Mouse (Mus musculus): ENCODE measurements around the gene Fat4. TPM values are rescaled to one million over a fixed set of nuclear protein-coding genes. Genes with fewer than 3 reads are reported as not detected.

Gene Fat4
- polyA plus RNA-seq, 1 experiment from 2014 or later: 2.0 TPM

DNA sequence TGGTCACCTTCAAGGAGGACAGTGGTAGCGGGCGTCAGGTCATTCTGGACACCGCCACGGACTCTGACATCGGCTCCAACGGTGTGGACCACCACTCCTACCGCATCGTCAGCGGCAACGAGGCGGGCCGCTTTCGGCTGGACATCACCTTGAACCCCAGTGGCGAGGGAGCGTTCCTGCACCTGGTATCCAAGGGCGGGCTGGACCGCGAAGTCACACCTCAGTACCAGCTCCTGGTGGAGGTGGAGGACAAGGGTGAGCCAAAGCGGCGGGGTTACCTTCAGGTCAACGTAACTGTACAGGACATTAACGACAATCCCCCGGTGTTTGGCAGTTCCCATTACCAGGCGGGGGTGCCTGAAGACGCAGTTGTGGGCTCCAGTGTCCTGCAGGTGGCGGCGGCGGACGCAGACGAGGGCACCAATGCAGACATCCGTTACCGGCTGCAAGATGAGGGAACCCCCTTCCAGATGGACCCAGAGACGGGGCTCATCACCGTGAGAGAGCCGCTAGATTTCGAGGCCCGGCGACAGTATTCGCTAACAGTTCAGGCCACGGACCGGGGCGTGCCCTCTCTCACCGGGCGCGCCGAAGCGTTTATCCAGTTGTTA is 746 bp downstream of the Fat4 start:
- peak overlapping the region; percentile 90 for H3K4me2 ChIP-seq (ENCODE audit: low read depth, low read length)
- peaks cover 18% of the 10 kb centered on the region for H3K36me3 ChIP-seq (ENCODE audit: control insufficient read depth, insufficient read depth)
- no peaks in the 10 kb centered on the region for H3K9me3 ChIP-seq (replicated peaks; ENCODE audit: control insufficient read depth, low read length)
- H3K9ac ChIP-seq (ENCODE audit: low read length): peak overlapping the region; percentile 83
- peaks cover 17% of the 10 kb centered on the region for H3K4me1 ChIP-seq (ENCODE audit: control insufficient read depth, insufficient read depth, low read length)
- under 1% methylated on average over 47 of the region's 47 CpGs for WGBS
- H3K4me3 ChIP-seq (ENCODE audit: low read length): peak overlapping the region; percentile 88
- no peak for ATAC-seq (replicated peaks; ENCODE audit: extremely low read depth, insufficient read depth, low FRiP score)
- no peaks in the 10 kb centered on the region; the same call in 1 of the 2 replicates for H3K27me3 ChIP-seq (ENCODE audit: control insufficient read depth, insufficient read depth, low read length)
- no peak overlapping the region for H3K27ac ChIP-seq (ENCODE audit: low read length)

DNA sequence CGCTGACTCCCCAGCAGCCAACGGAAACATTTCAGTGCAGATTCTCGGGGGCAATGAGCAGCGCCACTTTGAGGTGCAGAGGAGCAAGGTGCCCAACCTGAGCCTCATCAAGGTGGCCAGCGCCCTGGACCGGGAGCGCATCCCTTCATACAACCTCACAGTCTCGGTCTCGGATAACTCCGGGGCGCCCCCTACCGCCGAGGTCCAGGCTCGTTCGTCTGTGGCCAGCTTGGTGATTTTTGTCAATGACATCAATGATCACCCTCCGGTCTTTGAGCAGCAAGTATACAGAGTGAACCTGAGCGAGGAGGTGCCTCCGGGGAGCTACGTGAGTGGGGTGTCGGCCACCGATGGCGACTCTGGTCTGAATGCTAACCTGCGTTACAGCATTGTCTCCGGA is 1.4 kb downstream of the Fat4 start:
- Histone ChIP-seq H3K9ac (ENCODE audit: low read length) (peak overlapping the region; percentile 83), H3K4me2 (ENCODE audit: low read depth, low read length) (peak overlapping the region; percentile 90), H3K27ac (ENCODE audit: low read length) (no peak overlapping the region), H3K36me3 (ENCODE audit: control insufficient read depth, insufficient read depth) (peaks cover 18% of the 10 kb centered on the region), H3K27me3 (ENCODE audit: control insufficient read depth, insufficient read depth, low read length) (no peaks in the 10 kb centered on the region; the same call in 1 of the 2 replicates), H3K4me1 (ENCODE audit: control insufficient read depth, insufficient read depth, low read length) (peaks cover 22% of the 10 kb centered on the region), H3K4me3 (ENCODE audit: low read length) (peak overlapping the region; percentile 88), H3K9me3 (replicated peaks; ENCODE audit: control insufficient read depth, low read length) (no peaks in the 10 kb centered on the region)
- no peak for ATAC-seq (replicated peaks; ENCODE audit: extremely low read depth, insufficient read depth, low FRiP score)
- WGBS: 12% methylated on average over 24 of the region's 24 CpGs

DNA sequence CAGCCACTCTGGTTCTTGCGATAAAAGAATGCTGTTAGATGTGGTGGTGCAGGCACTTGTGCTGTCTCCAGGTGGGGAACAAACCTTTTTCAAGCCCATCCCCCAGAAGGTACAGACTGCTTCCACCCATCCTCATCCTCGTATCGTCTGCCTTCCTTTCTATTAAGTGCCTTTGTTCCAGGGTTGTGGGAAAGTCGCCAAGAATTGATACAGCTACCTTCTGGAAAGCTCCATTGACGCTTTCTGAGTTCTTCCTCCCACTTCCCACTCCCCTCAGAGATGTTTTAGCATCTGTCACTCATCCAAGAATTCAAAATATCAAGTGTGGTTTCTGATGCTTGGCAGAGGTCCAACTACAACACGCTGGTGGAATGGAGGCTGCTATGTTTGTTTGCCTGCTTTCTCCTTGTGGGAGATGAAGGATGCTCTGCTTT is 6.1 kb downstream of the Fat4 start:
- H3K4me2 ChIP-seq (ENCODE audit: low read depth, low read length): peak overlapping the region; percentile 55
- no peak overlapping the region for H3K27ac ChIP-seq (ENCODE audit: low read length)
- H3K9ac ChIP-seq (ENCODE audit: low read length): no peak overlapping the region
- 13% methylated on average over 6 of the region's 6 CpGs for WGBS
- peaks cover 18% of the 10 kb centered on the region for H3K36me3 ChIP-seq (ENCODE audit: control insufficient read depth, insufficient read depth)
- no peaks in the 10 kb centered on the region for H3K9me3 ChIP-seq (replicated peaks; ENCODE audit: control insufficient read depth, low read length)
- no peaks in the 10 kb centered on the region for H3K27me3 ChIP-seq (ENCODE audit: control insufficient read depth, insufficient read depth, low read length)
- ATAC-seq (replicated peaks; ENCODE audit: extremely low read depth, insufficient read depth, low FRiP score): no peak
- H3K4me3 ChIP-seq (ENCODE audit: low read length): peak overlapping the region; percentile 36
- peaks cover 18% of the 10 kb centered on the region for H3K4me1 ChIP-seq (ENCODE audit: control insufficient read depth, insufficient read depth, low read length)

DNA sequence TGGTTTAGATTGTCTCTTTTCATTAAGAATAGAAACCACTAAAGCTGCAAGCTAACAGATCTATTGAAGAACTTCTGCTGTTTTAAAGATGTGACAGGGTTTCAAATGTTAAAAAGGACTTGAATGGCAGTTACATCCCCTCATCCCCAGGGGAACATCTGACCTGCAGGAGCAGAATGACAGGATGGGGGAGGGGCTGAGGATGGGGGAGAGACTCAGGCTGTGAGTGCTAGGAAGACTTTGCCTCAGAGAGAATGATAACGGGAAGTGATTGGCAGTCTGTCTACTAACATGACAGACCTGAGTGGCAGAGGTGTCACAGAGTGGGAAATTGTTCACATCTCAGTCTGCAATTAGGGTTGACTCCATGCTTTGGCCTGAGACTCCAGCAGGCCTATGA is 14.1 kb downstream of the Fat4 start:
- Histone ChIP-seq H3K36me3 (ENCODE audit: control insufficient read depth, insufficient read depth) (no peaks in the 10 kb centered on the region), H3K4me3 (ENCODE audit: low read length) (no peak overlapping the region), H3K9me3 (replicated peaks; ENCODE audit: control insufficient read depth, low read length) (no peaks in the 10 kb centered on the region), H3K9ac (ENCODE audit: low read length) (no peak overlapping the region), H3K27me3 (ENCODE audit: control insufficient read depth, insufficient read depth, low read length) (no peaks in the 10 kb centered on the region), H3K4me1 (ENCODE audit: control insufficient read depth, insufficient read depth, low read length) (peaks cover 3% of the 10 kb centered on the region; the same call in 1 of the 2 replicates), H3K27ac (ENCODE audit: low read length) (no peak overlapping the region), H3K4me2 (ENCODE audit: low read depth, low read length) (no peak overlapping the region)
- 17% methylated on average over 1 of the region's 1 CpGs for WGBS
- no peak for ATAC-seq (replicated peaks; ENCODE audit: extremely low read depth, insufficient read depth, low FRiP score)

DNA sequence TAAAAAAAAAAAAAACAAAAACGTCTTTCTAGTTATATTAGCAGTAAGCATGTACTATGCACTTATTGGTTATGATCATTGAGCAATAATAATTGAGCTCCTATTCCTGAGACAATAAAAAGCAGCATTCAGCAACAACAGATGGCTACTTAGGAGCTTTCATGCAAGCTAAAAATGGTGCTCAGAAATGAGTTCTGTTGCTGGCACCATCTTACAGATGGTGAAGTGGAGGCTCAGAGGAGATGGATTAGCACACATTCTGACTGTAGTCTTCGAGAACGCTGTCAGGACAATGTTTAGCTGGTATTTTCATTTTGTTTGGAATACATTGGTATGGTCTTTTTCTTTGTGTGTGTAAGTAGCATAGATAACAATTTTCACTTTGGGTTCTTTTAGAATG is 20.1 kb downstream of the Fat4 start:
- Histone ChIP-seq H3K9me3 (replicated peaks; ENCODE audit: control insufficient read depth, low read length) (no peaks in the 10 kb centered on the region), H3K27ac (ENCODE audit: low read length) (no peak overlapping the region), H3K27me3 (ENCODE audit: control insufficient read depth, insufficient read depth, low read length) (no peaks in the 10 kb centered on the region), H3K4me3 (ENCODE audit: low read length) (no peak overlapping the region), H3K9ac (ENCODE audit: low read length) (no peak overlapping the region), H3K4me2 (ENCODE audit: low read depth, low read length) (no peak overlapping the region), H3K4me1 (ENCODE audit: control insufficient read depth, insufficient read depth, low read length) (peaks cover 3% of the 10 kb centered on the region), H3K36me3 (ENCODE audit: control insufficient read depth, insufficient read depth) (no peaks in the 10 kb centered on the region)
- 67% methylated on average over 3 of the region's 3 CpGs for WGBS
- no peak for ATAC-seq (replicated peaks; ENCODE audit: extremely low read depth, insufficient read depth, low FRiP score)

DNA sequence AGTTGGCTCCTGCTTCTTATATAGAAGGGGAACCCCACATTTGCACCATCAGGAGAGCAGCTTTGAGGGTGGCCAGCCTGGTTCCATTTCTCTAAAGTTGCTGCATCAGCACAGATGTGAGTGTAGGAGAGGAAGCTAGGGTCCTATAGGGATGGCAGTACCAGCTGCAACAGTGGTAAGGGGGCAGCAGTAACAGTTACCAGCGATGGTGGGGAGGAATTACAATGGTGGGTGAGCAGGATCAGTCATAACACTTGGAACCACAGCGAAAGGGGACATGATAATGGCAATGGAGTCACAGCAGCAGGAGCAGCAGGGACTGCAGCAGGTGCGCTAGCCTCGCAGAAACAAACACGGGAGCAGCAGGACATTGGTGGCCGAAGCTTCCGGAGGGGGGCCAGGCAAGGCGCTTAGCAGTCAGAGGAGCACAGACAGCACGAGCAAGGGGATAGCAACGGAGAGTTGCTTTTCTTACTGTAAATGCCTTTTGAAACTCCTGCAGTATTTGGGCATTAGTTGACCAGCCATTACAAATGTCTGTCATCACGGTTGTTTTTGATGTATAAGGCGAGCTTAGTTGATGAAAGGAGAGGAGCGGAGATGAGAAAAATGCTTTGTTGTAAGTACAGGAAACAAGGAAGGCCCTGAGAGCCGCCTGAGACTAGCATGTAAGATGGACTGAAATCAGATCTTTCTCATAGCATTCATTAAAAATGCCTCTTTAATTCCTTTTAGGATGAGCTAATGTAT is 21.1 kb downstream of the Fat4 start:
- no peak for ATAC-seq (replicated peaks; ENCODE audit: extremely low read depth, insufficient read depth, low FRiP score)
- no peaks in the 10 kb centered on the region for H3K9me3 ChIP-seq (replicated peaks; ENCODE audit: control insufficient read depth, low read length)
- no peaks in the 10 kb centered on the region for H3K36me3 ChIP-seq (ENCODE audit: control insufficient read depth, insufficient read depth)
- H3K4me3 ChIP-seq (ENCODE audit: low read length): peak overlapping the region; percentile 0; the same call in 1 of the 2 replicates
- no peak overlapping the region for H3K9ac ChIP-seq (ENCODE audit: low read length)
- 31% methylated on average over 14 of the region's 14 CpGs for whole genome bisulfite sequencing
- H3K27ac ChIP-seq (ENCODE audit: low read length): no peak overlapping the region
- H3K4me1 ChIP-seq (ENCODE audit: control insufficient read depth, insufficient read depth, low read length): peaks cover 3% of the 10 kb centered on the region
- no peaks in the 10 kb centered on the region for H3K27me3 ChIP-seq (ENCODE audit: control insufficient read depth, insufficient read depth, low read length)
- H3K4me2 ChIP-seq (ENCODE audit: low read depth, low read length): peak overlapping the region; percentile 46

DNA sequence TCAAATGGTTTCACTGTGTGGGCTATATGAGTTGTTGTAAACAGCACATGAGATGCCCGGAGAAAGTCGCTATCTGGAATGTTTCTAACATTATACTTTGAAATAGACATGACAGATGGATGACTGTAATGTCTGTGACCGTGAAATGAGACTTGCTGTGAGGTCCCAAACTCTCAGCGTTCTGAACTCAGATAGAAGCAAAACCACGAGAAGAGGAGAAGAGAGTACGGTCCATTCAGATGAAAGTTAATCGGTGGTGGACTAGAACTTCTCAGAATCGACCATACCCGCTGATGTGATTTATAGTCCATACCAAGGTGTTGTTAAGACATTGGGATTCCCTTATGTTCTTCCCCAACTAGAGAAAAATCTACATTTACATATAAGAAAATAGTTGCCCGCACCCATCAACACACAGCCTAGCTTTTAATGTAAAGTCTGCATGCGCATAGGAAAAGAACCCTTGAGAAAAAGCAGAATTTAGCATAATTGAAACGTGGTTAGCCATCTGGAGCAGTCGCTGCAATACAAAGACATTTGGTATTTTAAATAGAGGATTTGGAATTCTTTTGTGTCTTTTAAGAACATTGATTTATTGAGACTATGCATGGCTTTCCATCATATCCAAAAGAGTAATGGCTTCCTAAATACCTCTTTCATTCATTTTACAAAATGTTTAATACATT is 21.8 kb downstream of the Fat4 start:
- 78% methylated on average over 13 of the region's 13 CpGs for WGBS
- Histone ChIP-seq H3K9me3 (replicated peaks; ENCODE audit: control insufficient read depth, low read length) (no peaks in the 10 kb centered on the region), H3K36me3 (ENCODE audit: control insufficient read depth, insufficient read depth) (no peaks in the 10 kb centered on the region), H3K9ac (ENCODE audit: low read length) (no peak overlapping the region), H3K4me2 (ENCODE audit: low read depth, low read length) (peak overlapping the region; percentile 46; the same call in 1 of the 2 replicates), H3K4me1 (ENCODE audit: control insufficient read depth, insufficient read depth, low read length) (peaks cover 3% of the 10 kb centered on the region), H3K27me3 (ENCODE audit: control insufficient read depth, insufficient read depth, low read length) (no peaks in the 10 kb centered on the region), H3K27ac (ENCODE audit: low read length) (no peak overlapping the region), H3K4me3 (ENCODE audit: low read length) (no peak overlapping the region)
- no peak for ATAC-seq (replicated peaks; ENCODE audit: extremely low read depth, insufficient read depth, low FRiP score)

DNA sequence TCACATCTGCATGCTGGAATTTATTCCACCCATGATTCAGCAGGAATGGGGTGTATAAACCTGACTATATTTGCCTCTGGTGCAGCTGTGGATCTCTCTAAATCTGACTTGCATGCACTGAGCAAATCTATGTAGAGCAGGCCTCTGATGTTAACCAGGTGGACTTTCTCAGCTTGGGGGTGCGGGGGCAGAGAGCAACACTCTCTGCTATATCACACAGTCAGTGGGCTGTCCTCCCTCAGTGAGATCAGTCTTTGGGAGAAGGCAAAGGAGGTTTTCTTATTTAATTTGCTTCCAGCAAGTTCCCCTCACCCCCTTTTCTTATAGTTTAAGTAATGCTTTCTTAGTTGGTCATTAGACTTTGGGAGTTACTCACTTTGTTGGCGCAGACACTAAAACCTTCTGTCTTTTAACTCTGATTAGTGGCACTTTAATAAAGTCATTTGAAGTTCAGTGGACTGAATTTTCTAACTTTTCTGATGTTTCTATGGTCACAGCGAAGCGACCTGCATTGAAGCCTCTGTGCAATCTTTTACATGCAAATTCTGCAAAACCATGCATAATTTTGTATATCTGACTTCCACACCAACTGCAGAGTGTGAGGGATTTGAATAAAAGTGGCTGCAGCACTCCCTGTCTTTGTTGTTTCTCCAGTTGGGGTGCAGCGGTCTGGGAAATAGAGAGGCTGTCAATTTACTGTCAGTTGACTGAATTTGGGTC is 26.2 kb downstream of the Fat4 start:
- no peak for ATAC-seq (replicated peaks; ENCODE audit: extremely low read depth, insufficient read depth, low FRiP score)
- H3K4me1 ChIP-seq (ENCODE audit: control insufficient read depth, insufficient read depth, low read length): no peaks in the 10 kb centered on the region
- no peak overlapping the region for H3K27ac ChIP-seq (ENCODE audit: low read length)
- no peaks in the 10 kb centered on the region for H3K27me3 ChIP-seq (ENCODE audit: control insufficient read depth, insufficient read depth, low read length)
- H3K9ac ChIP-seq (ENCODE audit: low read length): no peak overlapping the region
- H3K36me3 ChIP-seq (ENCODE audit: control insufficient read depth, insufficient read depth): no peaks in the 10 kb centered on the region
- no peak overlapping the region for H3K4me3 ChIP-seq (ENCODE audit: low read length)
- H3K4me2 ChIP-seq (ENCODE audit: low read depth, low read length): no peak overlapping the region
- WGBS: 70% methylated on average over 5 of the region's 5 CpGs
- H3K9me3 ChIP-seq (replicated peaks; ENCODE audit: control insufficient read depth, low read length): no peaks in the 10 kb centered on the region
